Mouse (Mus musculus) embryo, embryonic 11 days (tissue): ENCODE data around the gene A730071L15Rik.

Experiments
- DNase-seq: peaks from one replicate; pipeline ENCODE4 v3.0.0-alpha.2; 2015

Gene A730071L15Rik

DNA sequence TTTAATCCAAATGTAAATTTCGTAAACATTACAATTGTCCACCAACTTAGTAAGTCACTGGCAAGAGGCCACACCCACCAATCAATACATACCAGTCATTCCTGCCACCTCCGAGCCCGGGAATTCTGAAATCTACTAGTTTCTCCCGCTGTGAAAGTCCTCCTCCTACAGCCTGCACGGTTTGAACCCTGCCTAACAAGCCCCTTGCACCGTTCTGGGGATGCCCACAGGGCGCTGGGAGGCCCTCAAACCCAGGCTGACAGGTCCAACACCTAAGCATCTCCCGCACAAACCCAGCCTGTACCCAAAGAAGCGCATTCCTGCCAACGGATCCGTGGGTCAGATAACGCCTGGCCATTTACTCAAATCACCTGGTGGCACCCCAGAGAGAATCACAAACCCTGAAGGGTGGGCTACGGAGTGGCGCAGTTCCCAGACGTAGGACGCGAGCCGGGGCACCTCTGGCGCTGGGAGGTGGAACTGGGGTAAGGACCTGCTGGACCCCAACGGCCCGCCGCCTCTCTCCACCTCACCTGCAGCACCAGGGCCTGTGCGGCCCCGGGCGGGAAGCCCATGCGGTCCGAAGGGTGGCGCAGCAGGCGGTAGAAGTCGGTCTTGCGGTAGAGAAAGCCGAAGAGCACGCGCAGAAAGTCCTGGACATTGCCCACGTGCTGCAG, at the start of gene A730071L15Rik:
A730071L15Rik (plus strand) TSS at position 620 of the 677 bp plus-strand sequence.
- DNase-seq = peak; percentile 31

DNA sequence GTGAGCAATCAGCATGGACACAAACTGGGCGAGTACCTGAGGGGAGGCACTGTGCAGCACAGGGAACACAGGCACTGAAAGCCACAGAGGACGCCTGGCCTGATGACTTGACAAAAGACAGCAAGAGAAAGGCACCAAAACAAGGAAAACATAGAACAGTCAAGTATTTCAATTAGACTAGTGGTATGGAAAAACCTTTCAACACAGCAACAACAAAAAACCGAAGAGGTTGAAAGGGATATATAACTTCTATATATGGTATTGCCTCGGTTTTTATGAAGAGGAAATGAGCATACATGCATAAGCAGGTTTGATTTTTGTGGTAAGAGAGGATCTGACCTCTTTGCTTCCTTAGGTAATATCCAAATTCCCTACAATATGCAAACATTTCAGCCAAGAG, 47.0 kb upstream of the A730071L15Rik start:
- no peak for DNase-seq

DNA sequence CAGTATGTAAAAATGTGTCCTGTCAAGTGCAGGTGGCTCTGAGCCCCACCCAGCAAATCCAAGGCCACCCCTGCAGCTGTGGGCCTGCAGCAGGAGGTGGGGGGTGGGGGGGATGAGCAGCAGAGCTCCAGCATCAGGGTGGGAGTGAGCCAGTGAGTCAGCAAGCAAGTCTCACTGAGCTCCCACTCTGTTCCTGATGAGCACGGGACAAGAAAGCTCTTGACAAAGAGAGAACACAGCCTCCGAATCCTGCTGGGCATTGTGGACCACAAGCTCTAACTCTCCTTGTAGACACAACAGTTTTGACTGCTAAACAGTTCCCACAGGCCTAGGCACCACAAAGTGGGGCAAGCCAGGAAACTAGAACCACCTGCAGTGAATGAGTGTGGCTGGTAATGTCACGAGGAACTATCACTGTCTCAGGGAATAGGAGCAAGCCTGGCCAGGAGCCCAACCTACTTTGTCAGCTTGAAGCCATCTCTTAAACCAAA, 45.6 kb upstream of the A730071L15Rik start:
- no peak for DNase-seq

DNA sequence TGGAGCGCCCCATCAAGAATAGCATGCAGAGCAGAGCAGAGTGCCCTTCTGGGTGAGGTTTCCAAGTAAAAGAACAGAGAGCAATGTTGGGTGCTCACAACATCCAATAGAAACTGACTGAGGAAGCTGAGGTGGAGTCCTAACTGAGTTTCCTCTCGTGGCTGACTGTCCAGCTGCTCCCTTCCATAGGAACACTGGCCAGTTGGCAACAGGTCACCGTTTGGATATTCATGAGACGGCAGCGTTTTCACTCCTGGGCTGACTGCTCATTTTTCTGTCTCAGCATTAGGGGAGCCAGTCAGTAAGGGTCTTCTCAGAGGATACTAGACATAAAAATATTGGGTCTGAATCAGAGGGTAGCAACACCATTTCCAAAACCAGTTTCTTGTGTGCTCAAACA, 43.2 kb upstream of the A730071L15Rik start:
- no peak for DNase-seq

DNA sequence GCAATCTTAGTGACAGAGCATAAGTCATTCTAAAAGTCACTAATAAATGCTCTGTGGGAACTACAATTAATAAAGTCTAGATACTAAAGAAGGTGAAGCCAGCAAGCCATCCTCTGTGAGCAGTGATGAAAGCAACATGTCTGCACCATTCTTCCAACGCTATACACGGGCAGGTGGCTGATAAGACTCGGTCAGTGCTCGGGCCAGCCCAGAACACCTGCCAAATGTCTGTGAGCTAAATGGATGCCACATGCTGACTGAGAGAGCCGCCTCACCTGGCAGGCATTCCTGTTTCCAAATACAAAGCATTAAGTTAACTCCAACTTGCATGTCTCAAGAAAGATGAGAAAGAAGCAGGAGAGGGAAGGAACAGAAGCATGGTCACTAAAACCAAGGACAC, 42.7 kb upstream of the A730071L15Rik start:
- no peak for DNase-seq

DNA sequence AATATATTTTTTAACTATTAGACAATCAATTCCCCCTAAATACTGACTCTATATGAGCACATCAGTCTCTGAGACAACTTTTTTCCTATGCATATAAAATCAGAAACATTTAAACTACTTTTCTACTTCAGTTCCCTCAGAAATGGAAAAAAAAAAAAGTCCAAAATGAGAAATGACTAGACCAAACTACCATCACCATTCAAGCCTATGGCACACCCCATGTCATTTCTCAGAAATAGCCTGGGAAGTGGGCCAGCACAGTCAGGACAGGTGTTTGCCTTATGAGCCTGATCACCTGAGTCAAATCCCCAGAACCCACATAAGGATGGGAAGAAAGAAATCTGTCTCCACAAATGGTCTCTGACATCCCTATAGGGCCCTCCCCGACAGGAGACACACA, 41.3 kb upstream of the A730071L15Rik start:
- no peak for DNase-seq

DNA sequence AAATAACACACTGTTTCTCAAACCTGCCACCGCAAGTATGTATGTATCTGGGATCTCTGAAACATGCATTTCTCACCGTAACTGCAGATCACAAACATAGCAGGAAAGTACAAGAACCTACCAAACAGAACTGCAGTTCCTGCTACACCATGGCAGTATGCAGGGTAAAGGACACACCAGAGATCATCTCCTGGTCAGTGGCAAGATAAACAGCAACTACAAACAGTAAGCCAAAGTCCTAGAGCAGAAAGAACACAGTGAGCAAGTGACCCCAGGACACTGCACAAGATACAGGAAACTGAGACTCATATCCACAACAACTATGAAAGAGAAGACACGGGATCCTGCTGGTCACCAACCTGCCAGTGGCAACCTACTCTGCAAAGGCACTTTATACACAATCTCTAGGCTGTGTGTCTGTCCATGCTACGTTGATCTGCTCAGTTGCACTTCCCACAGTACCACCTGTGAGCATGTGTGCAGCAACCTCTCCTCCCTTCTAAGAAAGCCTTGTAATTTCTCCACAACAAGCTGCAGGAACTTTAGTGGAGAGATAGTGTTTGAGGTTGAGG, 40.0 kb upstream of the A730071L15Rik start:
- DNase-seq = no peak

DNA sequence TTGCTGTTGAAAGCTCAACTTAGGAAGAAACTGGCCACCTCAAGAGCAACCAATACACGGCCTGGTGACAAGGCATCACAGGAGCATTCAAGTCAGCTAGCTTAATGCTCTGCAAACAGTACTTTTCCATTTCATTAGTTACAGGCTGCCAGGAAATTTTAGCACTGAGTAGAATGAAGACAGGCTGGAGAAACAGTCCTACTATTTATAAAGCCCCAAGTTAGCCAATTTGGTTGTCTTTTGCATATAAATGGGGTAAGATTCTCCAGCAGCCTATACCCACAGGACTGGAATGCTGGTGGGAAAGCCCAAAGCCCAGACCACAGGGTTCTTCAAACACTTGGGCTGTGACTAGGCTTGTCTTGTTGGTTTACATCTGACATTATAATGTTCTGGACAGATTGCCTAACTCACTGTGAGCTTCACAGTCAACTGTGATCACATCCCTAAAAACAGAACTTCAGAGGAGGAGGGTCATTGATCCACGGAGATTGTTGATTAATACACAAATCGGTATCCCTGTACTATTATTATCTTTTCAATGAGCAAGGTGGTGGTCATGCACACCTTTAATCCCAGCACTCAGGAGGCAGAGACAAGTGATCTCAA, 39.1 kb upstream of the A730071L15Rik start:
- no peak for DNase-seq

DNA sequence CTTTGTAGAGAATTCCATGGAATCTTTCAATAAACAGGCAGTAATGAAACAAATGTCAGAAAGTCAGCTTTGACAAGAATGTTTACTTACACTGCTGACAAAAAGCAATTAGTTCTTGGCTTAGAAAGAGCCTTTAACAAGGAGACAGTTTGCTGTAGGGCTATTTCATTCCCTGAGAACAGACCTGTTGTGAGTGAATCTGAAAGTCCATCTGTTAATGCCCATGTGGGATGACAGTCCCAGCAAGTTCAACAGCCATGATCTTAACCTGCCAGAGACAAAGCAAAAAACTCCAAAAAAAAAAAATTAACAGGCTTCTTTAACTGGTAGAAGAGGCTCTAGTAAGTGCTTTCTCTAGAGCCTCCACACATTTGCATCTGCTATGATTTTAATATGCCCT, 38.3 kb upstream of the A730071L15Rik start:
- no peak for DNase-seq

DNA sequence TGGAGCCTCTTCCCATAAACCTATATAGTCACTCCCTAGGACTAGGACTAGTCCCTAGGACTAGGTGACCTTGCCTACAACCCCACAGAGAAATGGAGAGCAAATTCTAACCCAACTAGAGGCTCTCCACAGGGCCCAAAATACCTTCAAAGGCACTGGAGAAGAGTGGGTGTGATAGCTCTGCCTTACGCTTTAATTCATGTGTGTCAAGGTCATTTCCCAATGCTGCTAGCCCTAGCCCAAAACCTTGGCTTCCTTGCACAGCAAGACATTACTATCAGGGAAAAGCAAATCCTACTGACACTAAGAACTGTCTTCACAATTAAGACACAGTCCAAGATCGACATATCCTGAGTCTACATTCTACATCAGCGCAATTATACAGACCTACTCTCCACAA, 36.8 kb upstream of the A730071L15Rik start:
- no peak for DNase-seq

DNA sequence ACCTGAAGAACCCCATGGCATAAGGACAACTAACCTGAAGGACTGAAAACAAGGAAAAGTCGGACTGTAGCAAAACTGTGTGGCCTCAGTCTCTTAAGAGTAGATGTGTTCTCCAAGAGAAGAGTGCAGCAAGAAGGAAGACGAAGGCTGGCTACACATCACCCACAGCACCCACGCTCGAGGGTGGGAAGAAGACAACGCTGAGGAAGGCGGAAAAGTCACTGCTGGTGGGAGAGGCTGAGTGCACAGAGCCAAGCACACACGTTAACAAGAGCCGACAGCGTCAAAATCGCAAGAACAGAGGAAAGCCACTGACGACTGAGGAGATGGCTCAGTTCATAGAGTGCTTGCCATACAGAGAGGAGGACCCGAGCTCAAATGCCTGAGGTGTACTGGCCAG, 36.1 kb upstream of the A730071L15Rik start:
- no peak for DNase-seq

DNA sequence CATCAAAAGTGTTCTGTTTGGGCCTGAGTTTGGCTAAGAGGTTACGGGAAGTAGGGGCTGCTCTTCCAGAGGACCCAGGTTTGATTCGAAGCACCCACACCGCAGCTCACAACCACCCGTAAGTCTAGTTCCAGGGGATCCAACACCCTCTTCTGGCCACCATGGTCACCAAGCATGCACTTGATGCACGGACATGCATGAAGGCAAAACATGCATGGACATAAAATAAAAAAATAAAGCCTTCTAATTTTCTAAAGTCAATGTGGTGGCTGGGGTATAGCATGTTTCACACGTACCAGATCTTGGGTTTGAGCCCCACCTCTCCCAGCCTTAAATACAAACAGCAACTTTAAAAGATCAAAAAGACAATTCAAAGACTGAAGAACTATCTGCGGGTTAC, 35.0 kb upstream of the A730071L15Rik start:
- DNase-seq = no peak

DNA sequence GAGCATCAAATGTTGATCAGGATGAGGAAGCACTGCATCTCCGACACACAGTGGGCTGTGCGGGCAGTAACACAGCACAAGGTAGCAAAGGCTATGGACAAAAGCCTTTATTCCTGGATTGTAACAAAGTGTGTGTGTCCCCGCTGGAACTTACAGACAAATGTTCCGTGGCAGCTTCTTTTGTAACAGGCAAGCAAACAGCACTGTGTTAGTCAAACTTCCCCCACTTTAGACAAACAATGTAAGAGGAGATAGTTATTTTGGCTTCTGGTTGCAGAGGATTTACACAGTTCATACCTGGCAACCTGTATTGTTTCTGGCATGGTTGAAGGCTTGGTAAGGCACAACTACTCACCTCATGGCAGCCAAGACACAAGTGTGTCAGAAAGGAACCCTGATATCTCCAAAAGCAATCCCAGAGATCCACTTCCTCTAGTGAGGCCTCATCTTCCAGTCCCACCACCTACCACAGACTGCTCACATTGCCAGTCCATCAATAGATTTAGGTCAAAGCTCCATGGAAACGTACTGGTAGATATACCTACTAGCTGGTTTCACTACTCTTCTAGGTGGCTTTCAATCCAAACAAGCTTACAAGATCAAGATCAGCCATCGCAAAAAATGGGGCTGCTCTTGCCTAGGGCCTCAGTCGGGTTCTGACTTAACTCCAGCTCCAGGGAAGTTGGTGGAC, 34.3 kb upstream of the A730071L15Rik start:
- DNase-seq = no peak

DNA sequence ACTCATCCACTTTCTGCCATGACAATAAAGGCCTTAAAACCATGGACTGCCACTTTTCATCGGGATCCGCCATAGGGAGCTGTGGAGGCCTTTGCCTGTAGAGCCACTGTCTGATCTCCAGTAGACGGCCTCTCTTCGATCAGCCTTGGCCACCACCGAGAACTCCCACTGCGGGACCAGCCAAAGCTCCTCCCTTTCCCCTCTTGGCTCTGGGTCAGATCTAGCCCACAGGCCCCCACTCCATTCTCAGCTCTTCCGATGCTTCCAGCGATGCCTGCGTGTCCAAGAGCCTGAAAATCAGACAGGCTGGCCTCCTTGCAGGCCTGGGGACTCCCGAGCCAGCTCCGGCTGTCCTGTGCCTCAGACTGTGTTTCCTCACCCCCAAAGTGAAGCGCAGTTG, 33.5 kb upstream of the A730071L15Rik start:
- DNase-seq = no peak

DNA sequence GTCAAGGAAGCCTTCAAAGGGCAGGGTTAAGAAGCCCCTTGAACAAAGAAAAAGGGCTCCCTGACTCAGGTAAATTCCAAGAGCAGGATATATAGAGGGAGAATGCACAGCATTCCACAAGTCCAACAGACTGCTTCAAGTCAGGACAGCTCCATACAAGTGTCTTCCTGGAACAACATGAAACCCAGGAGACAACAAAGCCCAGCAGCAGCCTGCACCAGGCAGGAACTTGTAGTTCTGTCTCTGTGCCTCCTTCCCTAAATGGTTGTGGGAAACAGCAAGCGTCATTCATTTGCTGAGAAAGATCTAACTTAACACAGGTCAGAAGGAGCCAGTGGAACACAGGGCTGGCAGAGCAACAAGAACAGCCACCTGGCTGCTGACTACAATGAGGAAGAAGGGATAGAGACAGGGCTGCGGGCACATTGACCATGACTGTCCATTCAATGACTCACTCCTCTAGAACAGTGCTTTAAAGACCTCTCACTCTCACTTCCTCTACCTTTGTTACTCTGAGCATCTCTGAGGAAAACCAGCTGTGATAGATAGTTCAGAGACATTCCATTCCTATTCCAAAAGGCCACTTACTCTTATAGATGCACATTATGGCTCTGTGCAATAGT, 30.7 kb upstream of the A730071L15Rik start:
- no peak for DNase-seq

DNA sequence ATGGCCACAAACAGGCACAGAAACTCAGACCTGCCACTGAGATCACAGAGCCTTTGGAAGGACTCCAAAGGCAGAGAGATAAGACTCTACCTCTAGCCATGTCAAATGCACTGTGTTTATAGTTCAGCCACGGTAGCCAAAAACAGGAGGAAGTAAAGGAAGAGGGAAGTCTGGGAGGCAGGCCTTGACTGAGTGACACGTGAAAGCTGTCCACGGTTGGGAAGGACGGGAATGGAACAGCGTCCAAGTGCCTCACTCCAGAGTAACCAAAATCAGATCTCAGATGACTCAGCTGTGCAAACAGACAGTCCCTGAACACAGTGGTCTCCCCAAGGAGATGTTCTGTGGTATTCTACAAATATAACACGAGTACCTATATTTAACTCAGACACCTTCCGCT, 25.1 kb upstream of the A730071L15Rik start:
- DNase-seq = no peak

DNA sequence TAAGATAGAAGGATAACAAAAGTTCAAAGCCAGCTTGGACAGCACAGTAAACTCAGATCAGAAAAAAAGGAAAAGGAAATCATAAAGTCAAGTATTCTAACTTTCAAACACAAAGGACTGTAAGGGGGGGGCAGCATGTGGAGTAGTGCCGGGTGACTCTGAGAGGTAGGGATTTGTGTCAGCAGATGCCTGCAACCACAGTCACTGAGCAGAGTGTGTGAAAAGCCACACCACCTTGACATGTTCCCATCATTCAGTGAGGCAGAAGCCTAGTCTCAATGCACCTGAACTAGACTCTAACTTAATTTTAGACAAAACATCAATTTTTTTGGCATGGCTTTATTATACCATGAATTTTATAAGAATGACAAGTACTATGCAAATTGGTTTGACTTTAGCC, 24.3 kb upstream of the A730071L15Rik start:
- no peak for DNase-seq

DNA sequence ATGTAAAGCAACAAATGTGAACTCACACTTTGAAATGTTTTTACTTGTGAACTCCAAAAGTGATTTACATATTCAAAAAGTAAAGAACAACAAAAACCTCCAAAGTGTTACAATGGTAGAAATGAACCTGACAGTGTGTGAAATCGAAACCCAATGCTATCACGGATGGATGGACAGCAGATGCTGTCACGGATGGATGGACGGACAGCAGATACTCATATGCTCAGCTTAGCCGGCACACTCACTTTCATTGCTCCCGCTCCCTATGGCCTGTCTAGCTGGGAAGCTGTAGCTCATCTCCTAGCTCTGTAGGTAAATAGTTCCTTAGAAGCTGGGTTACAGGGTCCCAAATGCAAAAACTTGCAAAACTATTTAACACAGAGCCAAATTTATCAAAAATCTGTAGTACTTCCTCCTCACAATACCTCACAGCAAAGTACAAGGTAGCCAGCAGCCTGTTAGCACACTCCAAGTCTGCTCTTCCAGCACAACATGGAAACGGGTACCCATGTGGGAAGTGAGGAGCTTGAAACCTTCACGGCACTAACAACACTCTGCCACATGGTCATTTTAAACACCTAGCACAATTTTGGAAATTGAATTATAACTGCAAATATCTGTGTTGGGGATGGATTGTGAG, 21.9 kb upstream of the A730071L15Rik start:
- DNase-seq = no peak

DNA sequence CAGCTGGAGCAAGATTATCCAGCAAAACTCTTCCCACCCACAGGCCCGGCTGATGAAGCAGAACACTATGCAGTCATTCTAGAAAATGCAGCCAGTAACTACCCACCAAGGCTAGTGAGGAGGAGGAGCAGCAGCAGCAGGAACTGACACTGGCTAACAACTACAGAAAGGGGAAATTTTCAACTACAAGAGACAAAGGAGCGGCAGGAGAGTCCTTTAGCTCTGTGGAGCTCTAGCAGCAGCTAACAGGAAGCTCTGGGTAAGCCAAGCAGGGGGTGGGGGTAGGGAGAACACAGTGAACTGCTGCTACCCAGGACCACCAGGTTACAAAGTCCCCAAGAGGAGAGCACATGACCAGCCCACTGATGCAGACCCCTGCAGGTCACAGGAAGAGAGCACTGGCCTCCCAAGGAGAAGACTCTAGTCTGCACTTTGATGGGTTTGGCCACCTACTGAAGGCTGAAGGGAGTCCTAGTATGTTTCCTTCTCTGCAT, 21.1 kb upstream of the A730071L15Rik start:
- no peak for DNase-seq

DNA sequence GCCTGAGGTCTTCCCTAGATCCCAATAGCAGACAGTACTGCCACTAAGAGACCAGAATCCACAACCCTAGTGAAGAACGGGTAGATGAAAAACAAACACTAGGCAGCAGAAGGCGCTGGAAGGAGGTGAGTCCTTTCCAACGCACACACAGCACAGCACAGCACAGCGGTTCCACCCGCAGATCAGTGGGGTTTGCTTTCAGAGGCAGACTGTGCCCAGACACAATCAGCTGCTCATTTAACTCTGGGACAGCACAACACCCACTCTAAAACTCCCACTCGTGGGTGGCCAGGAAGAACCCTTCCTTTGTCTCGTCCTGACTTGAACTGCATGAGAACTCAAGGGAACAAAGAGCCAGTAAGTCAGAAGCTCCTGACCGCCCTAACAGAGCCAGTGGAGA, 20.6 kb upstream of the A730071L15Rik start:
- DNase-seq = no peak

DNA sequence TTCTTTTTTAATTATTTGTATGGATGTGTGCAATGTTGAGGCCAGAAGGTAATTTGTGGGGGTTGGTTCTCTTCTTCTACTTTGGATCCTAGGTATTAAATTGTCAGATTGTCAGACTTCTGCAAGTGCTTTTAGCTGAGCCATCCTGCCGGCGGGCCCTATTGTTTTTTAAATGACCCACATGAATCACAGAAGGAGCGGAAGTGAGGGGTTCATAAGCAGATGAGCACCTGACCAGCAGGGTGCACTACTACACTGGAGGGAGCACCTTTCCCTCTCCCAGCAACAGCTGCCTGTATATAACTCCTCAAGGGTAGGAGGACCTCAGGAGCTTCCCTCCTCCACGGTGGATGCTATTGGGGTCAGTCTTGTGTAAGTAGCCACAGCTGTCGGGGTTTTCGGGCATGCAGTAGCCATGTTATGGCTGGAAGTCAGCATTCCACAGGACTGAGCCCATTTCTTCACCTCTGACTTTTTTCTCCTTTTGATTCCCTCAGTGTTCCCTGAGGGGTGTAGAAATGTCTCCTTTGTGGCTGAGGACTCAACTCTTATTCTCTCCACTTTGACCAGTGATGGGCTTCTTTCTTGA, 18.9 kb upstream of the A730071L15Rik start:
- no peak for DNase-seq

DNA sequence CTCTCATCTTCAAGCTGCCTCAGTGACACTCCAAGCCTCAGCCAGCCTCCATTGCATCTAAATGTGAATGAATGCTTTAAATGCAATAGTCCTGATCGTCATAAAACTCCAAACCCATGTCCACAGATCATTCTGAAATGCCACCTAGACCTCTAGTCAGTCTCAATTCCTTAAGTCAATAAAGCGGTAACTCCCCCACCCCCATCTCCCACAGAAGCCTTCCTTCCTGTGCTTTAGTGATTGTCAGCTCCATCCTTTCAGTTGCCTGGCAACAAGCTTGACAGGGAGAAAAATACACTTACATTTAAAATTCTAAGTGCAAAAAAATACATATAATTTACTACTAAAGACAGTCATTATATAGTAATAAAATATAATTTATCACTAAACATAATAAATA, 16.6 kb upstream of the A730071L15Rik start:
- DNase-seq = no peak
